Mouse (Mus musculus): Measurements from ENCODE around the gene Atf1. TPM values are rescaled to one million over a fixed set of nuclear protein-coding genes. Genes with fewer than 3 reads are reported as not detected.

Atf1 gene
- polyA plus RNA-seq, 1 experiment from 2014 or later, result 44.1 TPM

GRCm38 (mm10) chr15:100241780-100242179, 14.2 kb downstream of the Atf1 start:
- ATAC-seq (replicated peaks; ENCODE audit: extremely low read depth, insufficient read depth, low FRiP score), result no peak
- Histone ChIP-seq H3K4me2 (ENCODE audit: low read depth, low read length) (no peak overlapping the region), H3K4me3 (ENCODE audit: low read length) (no peak overlapping the region), H3K9ac (ENCODE audit: low read length) (no peak overlapping the region), H3K4me1 (ENCODE audit: control insufficient read depth, insufficient read depth, low read length) (peaks cover 13% of the 10 kb centered on the region), H3K27ac (ENCODE audit: low read length) (no peak overlapping the region), H3K36me3 (ENCODE audit: control insufficient read depth, insufficient read depth) (peaks cover 35% of the 10 kb centered on the region), H3K9me3 (replicated peaks; ENCODE audit: control insufficient read depth, low read length) (no peaks in the 10 kb centered on the region), H3K27me3 (ENCODE audit: control insufficient read depth, insufficient read depth, low read length) (no peaks in the 10 kb centered on the region)
- 90% methylated on average over 6 of the region's 6 CpGs for WGBS

DNA sequence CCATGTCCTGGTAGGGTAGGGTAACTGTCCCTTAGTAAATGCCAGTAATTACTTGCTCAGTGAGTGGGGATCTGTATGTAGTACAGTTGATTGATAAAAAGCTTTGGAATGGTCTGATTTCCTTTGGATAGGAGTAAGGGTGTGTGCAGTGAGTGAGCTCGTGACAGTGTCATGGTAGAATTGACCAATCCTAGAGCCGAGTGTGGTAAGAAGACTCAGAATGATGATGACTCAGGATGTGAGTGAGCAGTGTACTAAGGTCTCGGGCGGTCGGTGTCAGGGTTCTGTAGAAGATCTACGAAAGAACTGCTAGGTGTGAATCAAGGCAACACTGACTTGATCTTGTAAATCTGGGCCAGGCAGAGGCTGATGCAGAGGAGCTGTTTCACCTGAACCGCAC, 18.3 kb downstream of the Atf1 start:
- Histone ChIP-seq H3K4me3 (ENCODE audit: low read length) (no peak overlapping the region), H3K27me3 (ENCODE audit: control insufficient read depth, insufficient read depth, low read length) (no peaks in the 10 kb centered on the region), H3K27ac (ENCODE audit: low read length) (no peak overlapping the region), H3K9ac (ENCODE audit: low read length) (no peak overlapping the region), H3K4me1 (ENCODE audit: control insufficient read depth, insufficient read depth, low read length) (no peaks in the 10 kb centered on the region), H3K36me3 (ENCODE audit: control insufficient read depth, insufficient read depth) (peaks cover 57% of the 10 kb centered on the region), H3K4me2 (ENCODE audit: low read depth, low read length) (no peak overlapping the region), H3K9me3 (replicated peaks; ENCODE audit: control insufficient read depth, low read length) (no peaks in the 10 kb centered on the region)
- WGBS, result 94% methylated on average over 7 of the region's 7 CpGs
- ATAC-seq (replicated peaks; ENCODE audit: extremely low read depth, insufficient read depth, low FRiP score), result no peak

- Histone ChIP-seq H3K4me3 (ENCODE audit: low read length) (no peak overlapping the region), H3K9me3 (replicated peaks; ENCODE audit: control insufficient read depth, low read length) (no peaks in the 10 kb centered on the region; the same call in 1 of the 2 replicates), H3K27me3 (ENCODE audit: control insufficient read depth, insufficient read depth, low read length) (no peaks in the 10 kb centered on the region), H3K9ac (ENCODE audit: low read length) (no peak overlapping the region), H3K4me2 (ENCODE audit: low read depth, low read length) (no peak overlapping the region), H3K4me1 (ENCODE audit: control insufficient read depth, insufficient read depth, low read length) (no peaks in the 10 kb centered on the region), H3K36me3 (ENCODE audit: control insufficient read depth, insufficient read depth) (peaks cover 61% of the 10 kb centered on the region), H3K27ac (ENCODE audit: low read length) (no peak overlapping the region)
- ATAC-seq (replicated peaks; ENCODE audit: extremely low read depth, insufficient read depth, low FRiP score), result no peak
- WGBS, result 93% methylated on average over 9 of the region's 9 CpGs
These were observed 19.7 kb downstream of the Atf1 start for GRCm38 (mm10) chr15:100247296-100247695.

- 93% methylated on average over 6 of the region's 6 CpGs for WGBS
- H3K4me2 ChIP-seq (ENCODE audit: low read depth, low read length), result no peak overlapping the region
These were observed 21.2 kb downstream of the Atf1 start for GRCm38 (mm10) chr15:100248665-100249433.

DNA sequence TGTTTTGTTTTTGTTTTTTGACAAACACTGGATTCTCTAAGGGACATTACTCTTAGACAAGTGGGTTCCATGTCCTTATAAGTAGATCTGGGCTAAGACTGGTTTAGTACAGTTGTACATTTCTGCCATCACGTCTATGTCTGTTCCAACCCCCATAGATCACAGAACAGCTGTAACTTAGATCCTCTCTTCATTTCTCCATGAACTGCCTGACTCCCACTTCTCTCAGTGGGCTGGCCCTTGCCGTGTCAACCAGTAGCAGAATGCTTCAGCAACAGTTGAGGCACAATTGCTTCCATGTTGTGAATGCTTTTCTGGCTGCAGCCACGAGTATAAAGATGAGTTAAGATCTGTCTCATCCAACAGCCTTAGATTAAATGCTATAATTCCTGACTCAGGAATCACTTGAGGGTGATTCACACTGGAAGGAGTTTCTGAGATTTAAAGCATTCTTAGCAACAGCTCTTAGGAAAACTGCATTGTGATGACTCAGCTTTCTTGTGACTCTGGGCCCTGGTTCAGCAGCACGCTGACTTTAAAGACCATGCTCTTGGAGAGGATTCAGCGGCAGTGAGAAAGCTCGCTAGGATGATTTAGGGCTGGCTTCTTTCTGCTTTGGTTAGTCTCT, 23.6 kb downstream of the Atf1 start:
- ATAC-seq (replicated peaks; ENCODE audit: extremely low read depth, insufficient read depth, low FRiP score), result no peak
- Histone ChIP-seq H3K36me3 (ENCODE audit: control insufficient read depth, insufficient read depth) (peaks cover 74% of the 10 kb centered on the region), H3K27me3 (ENCODE audit: control insufficient read depth, insufficient read depth, low read length) (no peaks in the 10 kb centered on the region), H3K4me3 (ENCODE audit: low read length) (no peak overlapping the region), H3K4me2 (ENCODE audit: low read depth, low read length) (no peak overlapping the region), H3K9ac (ENCODE audit: low read length) (no peak overlapping the region), H3K27ac (ENCODE audit: low read length) (no peak overlapping the region), H3K4me1 (ENCODE audit: control insufficient read depth, insufficient read depth, low read length) (no peaks in the 10 kb centered on the region), H3K9me3 (replicated peaks; ENCODE audit: control insufficient read depth, low read length) (no peaks in the 10 kb centered on the region; the same call in 1 of the 2 replicates)
- 88% methylated on average over 6 of the region's 6 CpGs for WGBS

More at GRCm38 (mm10) chr15:100248665-100249433, 21.2 kb downstream of the Atf1 start:
- H3K9ac ChIP-seq (ENCODE audit: low read length), result no peak overlapping the region
- no peak overlapping the region for H3K4me3 ChIP-seq (ENCODE audit: low read length)
- no peaks in the 10 kb centered on the region for H3K27me3 ChIP-seq (ENCODE audit: control insufficient read depth, insufficient read depth, low read length)
- H3K27ac ChIP-seq (ENCODE audit: low read length), result no peak overlapping the region
- no peaks in the 10 kb centered on the region; the same call in 1 of the 2 replicates for H3K9me3 ChIP-seq (replicated peaks; ENCODE audit: control insufficient read depth, low read length)
- H3K4me1 ChIP-seq (ENCODE audit: control insufficient read depth, insufficient read depth, low read length), result no peaks in the 10 kb centered on the region
- ATAC-seq (replicated peaks; ENCODE audit: extremely low read depth, insufficient read depth, low FRiP score), result no peak
- H3K36me3 ChIP-seq (ENCODE audit: control insufficient read depth, insufficient read depth), result peaks cover 63% of the 10 kb centered on the region

- peaks cover 66% of the 10 kb centered on the region for H3K36me3 ChIP-seq (ENCODE audit: control insufficient read depth, insufficient read depth)
These were observed 28.8 kb downstream of the Atf1 start for GRCm38 (mm10) chr15:100256386-100256785.

GRCm38 (mm10) chr15:100257305-100257704, 29.7 kb downstream of the Atf1 start:
- no peaks in the 10 kb centered on the region for H3K27me3 ChIP-seq (ENCODE audit: control insufficient read depth, insufficient read depth, low read length)
- no peak overlapping the region for H3K4me3 ChIP-seq (ENCODE audit: low read length)
- no peak overlapping the region for H3K27ac ChIP-seq (ENCODE audit: low read length)
- no peak overlapping the region for H3K9ac ChIP-seq (ENCODE audit: low read length)
- H3K4me1 ChIP-seq (ENCODE audit: control insufficient read depth, insufficient read depth, low read length), result peaks cover 2% of the 10 kb centered on the region; the same call in 1 of the 2 replicates
- peaks cover 61% of the 10 kb centered on the region for H3K36me3 ChIP-seq (ENCODE audit: control insufficient read depth, insufficient read depth)
- 78% methylated on average over 5 of the region's 5 CpGs for WGBS
- no peaks in the 10 kb centered on the region for H3K9me3 ChIP-seq (replicated peaks; ENCODE audit: control insufficient read depth, low read length)
- no peak for ATAC-seq (replicated peaks; ENCODE audit: extremely low read depth, insufficient read depth, low FRiP score)
- no peak overlapping the region for H3K4me2 ChIP-seq (ENCODE audit: low read depth, low read length)

More at GRCm38 (mm10) chr15:100256386-100256785, 28.8 kb downstream of the Atf1 start:
- Histone ChIP-seq H3K9ac (ENCODE audit: low read length) (no peak overlapping the region), H3K4me3 (ENCODE audit: low read length) (no peak overlapping the region), H3K27ac (ENCODE audit: low read length) (no peak overlapping the region), H3K4me1 (ENCODE audit: control insufficient read depth, insufficient read depth, low read length) (peaks cover 2% of the 10 kb centered on the region; the same call in 1 of the 2 replicates), H3K9me3 (replicated peaks; ENCODE audit: control insufficient read depth, low read length) (no peaks in the 10 kb centered on the region; the same call in 1 of the 2 replicates), H3K4me2 (ENCODE audit: low read depth, low read length) (no peak overlapping the region), H3K27me3 (ENCODE audit: control insufficient read depth, insufficient read depth, low read length) (no peaks in the 10 kb centered on the region)
- WGBS, result 81% methylated on average over 6 of the region's 6 CpGs
- ATAC-seq (replicated peaks; ENCODE audit: extremely low read depth, insufficient read depth, low FRiP score), result no peak

DNA sequence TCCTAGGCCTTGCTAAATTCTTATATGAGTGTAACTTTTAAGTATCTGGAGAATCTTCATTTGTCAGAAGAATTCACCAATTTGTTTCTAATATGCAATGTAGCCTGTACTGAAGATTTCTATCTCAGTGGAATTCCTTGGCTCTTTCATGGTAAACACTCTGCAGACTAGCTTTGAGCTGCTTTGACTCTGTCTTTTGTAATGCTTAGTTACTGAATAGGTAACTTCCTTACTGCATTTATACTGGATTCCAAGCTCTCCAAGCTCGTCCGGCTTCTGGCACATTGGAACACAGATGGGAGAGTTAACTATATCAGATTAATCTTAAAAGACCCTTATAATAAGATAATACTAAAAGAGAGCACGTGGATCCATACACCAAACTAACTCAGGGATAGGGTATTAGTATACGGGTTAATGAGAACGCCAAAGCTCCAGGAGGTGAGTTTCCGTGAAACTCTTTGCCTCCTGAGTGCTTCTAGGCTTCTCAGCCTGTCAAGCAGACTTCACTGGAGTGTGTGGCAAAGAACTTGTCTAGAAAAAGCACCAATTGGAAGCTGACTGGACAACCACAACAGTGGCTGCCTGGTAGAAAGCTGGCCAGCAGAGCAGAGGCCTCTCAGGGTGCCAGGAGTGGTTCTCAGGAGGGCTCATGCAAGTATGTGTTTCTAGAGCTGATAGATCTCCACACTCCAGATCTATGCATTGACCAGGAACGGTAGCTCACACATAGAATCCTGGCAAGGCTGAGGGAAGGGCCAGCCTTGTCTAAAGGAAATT, 31.2 kb downstream of the Atf1 start:
- ATAC-seq (replicated peaks; ENCODE audit: extremely low read depth, insufficient read depth, low FRiP score), result no peak
- 94% methylated on average over 7 of the region's 7 CpGs for WGBS
- no peaks in the 10 kb centered on the region for H3K9me3 ChIP-seq (replicated peaks; ENCODE audit: control insufficient read depth, low read length)
- peaks cover 2% of the 10 kb centered on the region; the same call in 1 of the 2 replicates for H3K4me1 ChIP-seq (ENCODE audit: control insufficient read depth, insufficient read depth, low read length)
- peaks cover 50% of the 10 kb centered on the region for H3K36me3 ChIP-seq (ENCODE audit: control insufficient read depth, insufficient read depth)
- no peak overlapping the region for H3K27ac ChIP-seq (ENCODE audit: low read length)
- H3K27me3 ChIP-seq (ENCODE audit: control insufficient read depth, insufficient read depth, low read length), result no peaks in the 10 kb centered on the region
- H3K4me3 ChIP-seq (ENCODE audit: low read length), result no peak overlapping the region
- H3K4me2 ChIP-seq (ENCODE audit: low read depth, low read length), result no peak overlapping the region
- no peak overlapping the region for H3K9ac ChIP-seq (ENCODE audit: low read length)

Measured in heart, embryonic 16.5 days (tissue).